Mouse (Mus musculus) spleen, adult 12 weeks (tissue): ENCODE results near the gene F2r.

Experiments used
- DNase-seq: peaks from one replicate; pipeline ENCODE4 v3.0.0; 2022; ENCODE audit warnings: low spot score

F2r gene

GRCm38 (mm10) chr13:95592860-95593259 is 25.4 kb downstream of the F2r start:
- DNase-seq, result no peak

GRCm38 (mm10) chr13:95591606-95592005 is 26.7 kb downstream of the F2r start:
- no peak for DNase-seq

GRCm38 (mm10) chr13:95587628-95588027 is 30.7 kb downstream of the F2r start:
- DNase-seq, result no peak

GRCm38 (mm10) chr13:95584898-95585297 is 33.4 kb downstream of the F2r start:
- no peak for DNase-seq

- DNase-seq, result no peak
Measured at GRCm38 (mm10) chr13:95583237-95584189, 34.8 kb downstream of the F2r start.

GRCm38 (mm10) chr13:95581850-95582249 is 36.4 kb downstream of the F2r start:
- DNase-seq, result no peak

GRCm38 (mm10) chr13:95578016-95578697 is 40.1 kb downstream of the F2r start:
- no peak for DNase-seq

- no peak for DNase-seq
Measured at GRCm38 (mm10) chr13:95570877-95571276, 47.4 kb downstream of the F2r start.

GRCm38 (mm10) chr13:95569326-95569725 is 49.0 kb downstream of the F2r start:
- no peak for DNase-seq

GRCm38 (mm10) chr13:95568336-95568735 is 50.0 kb downstream of the F2r start:
- no peak for DNase-seq

- DNase-seq, result no peak
Measured at GRCm38 (mm10) chr13:95566841-95567551, 51.3 kb downstream of the F2r start.

- peak; percentile 41 for DNase-seq
Measured at GRCm38 (mm10) chr13:95563693-95564092, 54.6 kb downstream of the F2r start.

- DNase-seq, result no peak
Measured at GRCm38 (mm10) chr13:95563066-95563610, 55.1 kb downstream of the F2r start.

- no peak for DNase-seq
Measured at GRCm38 (mm10) chr13:95557326-95557725, 61.0 kb downstream of the F2r start.

GRCm38 (mm10) chr13:95553885-95554492 is 64.3 kb downstream of the F2r start:
- DNase-seq, result no peak
